10 mouse cellular contexts compared by ENCODE assay signal in the genomic region with DNA sequence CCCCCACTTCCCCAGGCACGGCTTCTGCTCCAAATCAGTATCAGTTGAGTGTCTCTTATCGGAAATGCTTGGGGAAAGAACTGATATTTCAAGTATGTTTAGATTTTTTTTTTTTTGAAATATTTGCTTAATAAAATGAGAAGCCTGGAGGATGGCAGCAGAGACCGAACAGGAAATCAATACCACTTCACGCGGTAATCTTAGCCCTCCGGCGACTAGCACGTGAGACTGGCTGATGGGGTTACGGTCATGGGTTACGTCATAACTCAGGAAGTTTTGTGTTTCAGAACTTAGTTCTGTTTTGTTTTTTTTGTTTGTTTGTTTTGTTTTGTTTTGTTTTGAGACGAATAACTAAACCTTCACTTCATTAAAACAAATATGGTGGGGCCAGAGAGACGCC. TPM values are rescaled to one million over a fixed set of nuclear protein-coding genes. Genes with fewer than 3 reads are reported as not detected.
DNase-seq lines count a peak whose midpoint lies in the region; ATAC-seq and TF ChIP-seq lines count a peak whose summit lies in the region.
"Had no signal": no experiment of that assay in that cellular context is flagged by ENCODE, and none has a peak within 500 bp of the region (broad histone marks: within the 10 kb centered on the region; RNA-seq: fewer than 3 reads in every experiment).

No protein-coding gene starts in this region.

- TF ChIP-seq CTCF in intestine, postnatal 0 days (IDR thresholded peaks at IDR 0.05; ENCODE audit: low read depth), result no peak

- peak overlapping the region; percentile 72 for H3K27ac ChIP-seq in heart, embryonic 16.5 days (ENCODE audit: low read length)
- no peak overlapping the region for H3K27ac ChIP-seq in embryonic facial prominence, embryonic 11.5 days (replicated peaks; ENCODE audit: low read depth, low read length)
- peak overlapping the region; percentile 84 for H3K27ac ChIP-seq in forebrain, embryonic 16.5 days (ENCODE audit: low read length)
- H3K27ac ChIP-seq in midbrain, embryonic 15.5 days, result peak overlapping the region; percentile 90
- no peak overlapping the region for H3K27ac ChIP-seq in intestine, postnatal 0 days (ENCODE audit: low read depth, low read length)

- 71% methylated on average over 12 of the region's 12 CpGs for WGBS in heart, embryonic 16.5 days
- WGBS in embryonic facial prominence, embryonic 11.5 days, result 64% methylated on average over 12 of the region's 12 CpGs
- 77% methylated on average over 12 of the region's 12 CpGs for WGBS in forebrain, embryonic 16.5 days
- 54% methylated on average over 12 of the region's 12 CpGs for WGBS in midbrain, embryonic 15.5 days
- WGBS in intestine, postnatal 0 days, result 55% methylated on average over 12 of the region's 12 CpGs

- peaks cover 24% of the 10 kb centered on the region for H3K4me1 ChIP-seq in heart, embryonic 16.5 days (ENCODE audit: control insufficient read depth, insufficient read depth, low read length)
- no peaks in the 10 kb centered on the region for H3K4me1 ChIP-seq in embryonic facial prominence, embryonic 11.5 days (ENCODE audit: control insufficient read depth, insufficient read depth, low read length)
- peaks cover 32% of the 10 kb centered on the region for H3K4me1 ChIP-seq in forebrain, embryonic 16.5 days (replicated peaks; ENCODE audit: control insufficient read depth, insufficient read depth, low read length)
- H3K4me1 ChIP-seq in midbrain, embryonic 15.5 days, result peaks cover 43% of the 10 kb centered on the region
- no peaks in the 10 kb centered on the region for H3K4me1 ChIP-seq in intestine, postnatal 0 days (replicated peaks; ENCODE audit: control insufficient read depth, insufficient read depth, low read length)

- H3K9me3 ChIP-seq in heart, embryonic 16.5 days (replicated peaks; ENCODE audit: control insufficient read depth, low read length), result no peaks in the 10 kb centered on the region
- H3K9me3 ChIP-seq in embryonic facial prominence, embryonic 11.5 days (replicated peaks; ENCODE audit: control insufficient read depth, low read length), result no peaks in the 10 kb centered on the region
- no peaks in the 10 kb centered on the region for H3K9me3 ChIP-seq in forebrain, embryonic 16.5 days (ENCODE audit: control insufficient read depth, low read length)
- no peaks in the 10 kb centered on the region for H3K9me3 ChIP-seq in midbrain, embryonic 15.5 days
- H3K9me3 ChIP-seq in intestine, postnatal 0 days (ENCODE audit: control insufficient read depth), result no peaks in the 10 kb centered on the region

- H3K9ac ChIP-seq in heart, embryonic 16.5 days (ENCODE audit: low read length), result peak overlapping the region; percentile 55
- H3K9ac ChIP-seq in embryonic facial prominence, embryonic 11.5 days (replicated peaks; ENCODE audit: low read length), result no peak overlapping the region
- H3K9ac ChIP-seq in forebrain, embryonic 16.5 days (replicated peaks; ENCODE audit: low read depth, low read length), result peak overlapping the region; percentile 43
- H3K9ac ChIP-seq in midbrain, embryonic 15.5 days, result peak overlapping the region; percentile 50
- no peak overlapping the region for H3K9ac ChIP-seq in intestine, postnatal 0 days (ENCODE audit: low read depth, low read length)

- H3K27me3 ChIP-seq in heart, embryonic 16.5 days (ENCODE audit: control insufficient read depth, insufficient read depth, low read length), result no peaks in the 10 kb centered on the region
- H3K27me3 ChIP-seq in embryonic facial prominence, embryonic 11.5 days (ENCODE audit: control insufficient read depth, insufficient read depth, low read length), result no peaks in the 10 kb centered on the region
- H3K27me3 ChIP-seq in forebrain, embryonic 16.5 days (replicated peaks; ENCODE audit: control insufficient read depth, insufficient read depth, low read length), result no peaks in the 10 kb centered on the region
- peaks cover 3% of the 10 kb centered on the region; the same call in 1 of the 2 replicates for H3K27me3 ChIP-seq in midbrain, embryonic 15.5 days (replicated peaks)
- H3K27me3 ChIP-seq in intestine, postnatal 0 days (replicated peaks; ENCODE audit: control insufficient read depth, insufficient read depth, low read length), result no peaks in the 10 kb centered on the region

- DNase-seq in heart, postnatal 10 days, result no peak
- DNase-seq in embryonic facial prominence, embryonic 11.5 days (ENCODE audit: low spot score), result peak; percentile 40
- DNase-seq in left cerebral cortex, postnatal 36 days (ENCODE audit: low spot score in 2 of 2), result no peak
- DNase-seq in kidney, postnatal 36 days, result no peak
- DNase-seq: gastrocnemius, postnatal 36 days had no signal

- H3K4me3 ChIP-seq in heart, embryonic 16.5 days (ENCODE audit: low read length), result peak overlapping the region; percentile 13
- H3K4me3 ChIP-seq in embryonic facial prominence, embryonic 11.5 days (ENCODE audit: low read depth, low read length), result no peak overlapping the region
- H3K4me3 ChIP-seq in forebrain, embryonic 16.5 days (replicated peaks; ENCODE audit: low read length), result peak overlapping the region; percentile 29
- H3K4me3 ChIP-seq in midbrain, embryonic 15.5 days, result peak overlapping the region; percentile 34
- H3K4me3 ChIP-seq in intestine, postnatal 0 days (ENCODE audit: low read depth, low read length), result no peak overlapping the region

- peak overlapping the region; percentile 61 for H3K4me2 ChIP-seq in heart, embryonic 16.5 days (ENCODE audit: low read depth, low read length)
- H3K4me2 ChIP-seq in embryonic facial prominence, embryonic 11.5 days (ENCODE audit: low read depth, low read length), result no peak overlapping the region
- peak overlapping the region; percentile 56 for H3K4me2 ChIP-seq in forebrain, embryonic 16.5 days (ENCODE audit: low read length)
- peak overlapping the region; percentile 68 for H3K4me2 ChIP-seq in midbrain, embryonic 15.5 days
- H3K4me2 ChIP-seq in intestine, postnatal 0 days (replicated peaks; ENCODE audit: low read depth), result no peak overlapping the region
- H3K4me2 ChIP-seq: liver, embryonic 11.5 days had no signal

- ATAC-seq in heart, embryonic 16.5 days (replicated peaks; ENCODE audit: extremely low read depth, insufficient read depth, low FRiP score), result no peak
- no peak for ATAC-seq in embryonic facial prominence, embryonic 11.5 days (replicated peaks; ENCODE audit: insufficient number of reproducible peaks, low FRiP score, low TSS enrichment, low read depth)
- no peak for ATAC-seq in forebrain, embryonic 16.5 days
- ATAC-seq in midbrain, embryonic 15.5 days (replicated peaks), result no peak
- ATAC-seq in intestine, postnatal 0 days, result no peak

- intact Hi-C loops in heart, postnatal 10 days (cut with DNase I), result no loop called here
- intact Hi-C loops in left cerebral cortex, postnatal 36 days (cut with DNase I), result loop anchor here (5.0 kb wide), 1 partner anchor 88 kb away; no protein-coding TSS in a partner anchor

- no peaks in the 10 kb centered on the region for H3K36me3 ChIP-seq in heart, embryonic 16.5 days (ENCODE audit: control insufficient read depth, insufficient read depth)
- no peaks in the 10 kb centered on the region for H3K36me3 ChIP-seq in embryonic facial prominence, embryonic 11.5 days (replicated peaks; ENCODE audit: control insufficient read depth, insufficient read depth, low read depth, low read length)
- no peaks in the 10 kb centered on the region for H3K36me3 ChIP-seq in forebrain, embryonic 16.5 days (ENCODE audit: control insufficient read depth, insufficient read depth)
- no peaks in the 10 kb centered on the region for H3K36me3 ChIP-seq in midbrain, embryonic 15.5 days (replicated peaks)
- H3K36me3 ChIP-seq in intestine, postnatal 0 days (ENCODE audit: control insufficient read depth, insufficient read depth), result no peaks in the 10 kb centered on the region

RNA-seq across cellular contexts. Expression of a gene that starts 16.9 kb away (rescaled TPM):
- 29.7 and 35.0 TPM in 2 replicates for polyA plus RNA-seq in heart, embryonic 16.5 days (2015; fragmentation: Nextera tagmentation; extraction: Ambion mirVana)
- total RNA-seq in heart, postnatal 10 days (2021), result 1 to 10 TPM; 5.3 to 5.9 TPM
- 105 TPM in 2 replicates for polyA plus RNA-seq in embryonic facial prominence, embryonic 11.5 days (2014; fragmentation: Nextera tagmentation; extraction: Ambion mirVana)
- polyA plus RNA-seq in forebrain, embryonic 16.5 days (2015; fragmentation: Nextera tagmentation; extraction: Ambion mirVana), result 47.2 and 50.7 TPM in 2 replicates
- 28.5 and 28.7 TPM in 2 replicates for polyA plus RNA-seq in midbrain, embryonic 15.5 days (2015; fragmentation: Nextera tagmentation; extraction: Ambion mirVana)
- total RNA-seq in left cerebral cortex, postnatal 36 days (2021), result 1 to 10 TPM; 7.9 to 8.1 TPM
- 26.7 and 29.1 TPM in 2 replicates for polyA plus RNA-seq in intestine, postnatal 0 days (2015; fragmentation: Nextera tagmentation; extraction: Ambion mirVana)

RNA-seq across cellular contexts. Expression of a gene that starts 27.7 kb away (rescaled TPM):
- 36.1 and 41.4 TPM in 2 replicates for polyA plus RNA-seq in heart, embryonic 16.5 days (2015; fragmentation: Nextera tagmentation; extraction: Ambion mirVana)
- 10 to 100 TPM; 21.5 to 27.5 TPM for total RNA-seq in heart, postnatal 10 days (2021)
- polyA plus RNA-seq in embryonic facial prominence, embryonic 11.5 days (2014; fragmentation: Nextera tagmentation; extraction: Ambion mirVana), result 0.21 TPM in 2 replicates
- polyA plus RNA-seq in forebrain, embryonic 16.5 days (2015; fragmentation: Nextera tagmentation; extraction: Ambion mirVana), result not detected in 2 replicates
- polyA plus RNA-seq in midbrain, embryonic 15.5 days (2015; fragmentation: Nextera tagmentation; extraction: Ambion mirVana), result 0.17 and 0.41 TPM in 2 replicates
- not detected for total RNA-seq in left cerebral cortex, postnatal 36 days (2021)
- 0.14 TPM in 1 of 2 replicates, not detected in the other for polyA plus RNA-seq in intestine, postnatal 0 days (2015; fragmentation: Nextera tagmentation; extraction: Ambion mirVana)

Comparison
In these comparisons a context has a peak if more than half of its experiments do, and no peak if none do; other contexts are left out.
1. H3K27ac ChIP-seq: peak in heart, embryonic 16.5 days (single experiment), forebrain, embryonic 16.5 days (single experiment) and midbrain, embryonic 15.5 days (single experiment); none in embryonic facial prominence, embryonic 11.5 days (single experiment) and intestine, postnatal 0 days (single experiment).
2. H3K4me2 ChIP-seq: peak in heart, embryonic 16.5 days (single experiment), forebrain, embryonic 16.5 days (single experiment) and midbrain, embryonic 15.5 days (single experiment); none in embryonic facial prominence, embryonic 11.5 days (single experiment) and intestine, postnatal 0 days (single experiment).
3. H3K4me3 ChIP-seq: peak in heart, embryonic 16.5 days (single experiment), forebrain, embryonic 16.5 days (single experiment) and midbrain, embryonic 15.5 days (single experiment); none in embryonic facial prominence, embryonic 11.5 days (single experiment) and intestine, postnatal 0 days (single experiment).
4. H3K9ac ChIP-seq: peak in heart, embryonic 16.5 days (single experiment), forebrain, embryonic 16.5 days (single experiment) and midbrain, embryonic 15.5 days (single experiment); none in embryonic facial prominence, embryonic 11.5 days (single experiment) and intestine, postnatal 0 days (single experiment).
5. RNA of a gene that starts 27.7 kb away (polyA plus RNA-seq): 36.1 to 41.4 TPM in heart, embryonic 16.5 days; 0.21 TPM in embryonic facial prominence, embryonic 11.5 days, 0.17 to 0.41 TPM in midbrain, embryonic 15.5 days, not detected in forebrain, embryonic 16.5 days and 0.14 TPM in intestine, postnatal 0 days; every median in the first group is over 10 times any median in the second.